9 mouse cellular contexts compared by ENCODE assay signal in genomic region chr6:50545412-50546043, GRCm38 (mm10). TPM values are rescaled to one million over a fixed set of nuclear protein-coding genes. Genes with fewer than 3 reads are reported as not detected.
DNase-seq lines count a peak whose midpoint lies in the region; ATAC-seq lines count a peak whose summit lies in the region.
"Had no signal": no experiment of that assay in that cellular context is flagged by ENCODE, and none has a peak within 500 bp of the region (broad histone marks: within the 10 kb centered on the region; RNA-seq: fewer than 3 reads in every experiment).

No protein-coding gene starts in this region.

- H3K36me3 ChIP-seq in kidney, embryonic 15.5 days = no peaks in the 10 kb centered on the region
- no peaks in the 10 kb centered on the region for H3K36me3 ChIP-seq in stomach, embryonic 16.5 days (ENCODE audit: control insufficient read depth, insufficient read depth, low read length)
- H3K36me3 ChIP-seq: limb, embryonic 15.5 days had no signal

- H3K27me3 ChIP-seq in kidney, embryonic 15.5 days = no peaks in the 10 kb centered on the region
- no peaks in the 10 kb centered on the region for H3K27me3 ChIP-seq in stomach, embryonic 16.5 days (ENCODE audit: control insufficient read depth, insufficient read depth, low read length)
- H3K27me3 ChIP-seq: limb, embryonic 15.5 days had no signal

- H3K4me3 ChIP-seq in kidney, embryonic 15.5 days (replicated peaks) = no peak overlapping the region
- no peak overlapping the region for H3K4me3 ChIP-seq in stomach, embryonic 16.5 days (replicated peaks; ENCODE audit: low read length)
- H3K4me3 ChIP-seq: limb, embryonic 15.5 days had no signal

- 23% methylated on average over 10 of the region's 10 CpGs for WGBS in kidney, embryonic 15.5 days
- 19% methylated on average over 10 of the region's 10 CpGs for WGBS in stomach, embryonic 16.5 days

- peak overlapping the region; percentile 30 for H3K4me2 ChIP-seq in kidney, embryonic 15.5 days
- peak overlapping the region; percentile 20; the same call in 1 of the 2 replicates for H3K4me2 ChIP-seq in stomach, embryonic 16.5 days (ENCODE audit: low read depth, low read length)
- H3K4me2 ChIP-seq: limb, embryonic 15.5 days had no signal

- peak; percentile 96 for ATAC-seq in granulocyte monocyte progenitor cell, adult 5-6 weeks (replicated peaks; ENCODE audit: poor library complexity, severe bottlenecking)
- no peak; the same call in 1 of the 2 replicates for ATAC-seq in kidney, embryonic 15.5 days (replicated peaks; ENCODE audit: low FRiP score)
- ATAC-seq in megakaryocyte progenitor cell, adult 5-6 weeks (replicated peaks; ENCODE audit: poor library complexity) = peak; percentile 99
- peak; percentile 56; the same call in 1 of the 2 replicates for ATAC-seq in stomach, embryonic 16.5 days (ENCODE audit: insufficient read depth, low FRiP score)

- peaks cover 3% of the 10 kb centered on the region; the same call in 1 of the 2 replicates for H3K4me1 ChIP-seq in kidney, embryonic 15.5 days
- peaks cover 3% of the 10 kb centered on the region; the same call in 1 of the 2 replicates for H3K4me1 ChIP-seq in stomach, embryonic 16.5 days (ENCODE audit: control insufficient read depth, insufficient read depth, low read length)

- H3K27ac ChIP-seq in kidney, embryonic 15.5 days = no peak overlapping the region
- no peak overlapping the region for H3K27ac ChIP-seq in stomach, embryonic 16.5 days (ENCODE audit: low read length)
- H3K27ac ChIP-seq: limb, embryonic 15.5 days had no signal

- no peaks in the 10 kb centered on the region for H3K9me3 ChIP-seq in kidney, embryonic 15.5 days (replicated peaks)
- H3K9me3 ChIP-seq in stomach, embryonic 16.5 days (replicated peaks; ENCODE audit: control insufficient read depth, low read length) = no peaks in the 10 kb centered on the region
- H3K9me3 ChIP-seq: limb, embryonic 15.5 days had no signal

- DNase-seq in embryo, embryonic 10 days (ENCODE audit: low spot score) = peak; percentile 81
- no peak for DNase-seq in embryo, embryonic 9.5 days (ENCODE audit: extremely low spot score)
- DNase-seq in 416B (ENCODE audit: low read depth) = peak; percentile 92
- peak; percentile 53 for DNase-seq in adrenal gland, postnatal 10 days

- no peak overlapping the region for H3K9ac ChIP-seq in kidney, embryonic 15.5 days
- no peak overlapping the region for H3K9ac ChIP-seq in stomach, embryonic 16.5 days (ENCODE audit: low read length)
- H3K9ac ChIP-seq: limb, embryonic 15.5 days had no signal

RNA-seq across cellular contexts. Expression of gene Cycs, which starts 20.8 kb away (rescaled TPM):
- 100 to 1,000 TPM; 116 to 124 TPM for total RNA-seq in adrenal gland, postnatal 10 days (2021)
- total RNA-seq in granulocyte monocyte progenitor cell, adult 5-6 weeks (2014; fragmentation: Nextera tagmentation) = 107 and 124 TPM in 2 replicates
- 136 and 163 TPM in 2 replicates for total RNA-seq in granulocyte monocyte progenitor cell, adult 5-6 weeks (2017)
- 79.5 and 88.2 TPM in 2 replicates for polyA plus RNA-seq in kidney, embryonic 15.5 days (2015; fragmentation: Nextera tagmentation; extraction: Ambion mirVana)
- 111 and 140 TPM in 2 replicates for total RNA-seq in megakaryocyte progenitor cell, adult 5-6 weeks (2015)
- 135 and 142 TPM in 2 replicates for total RNA-seq in megakaryocyte progenitor cell, adult 5-6 weeks (2017)
- polyA plus RNA-seq in stomach, embryonic 16.5 days (2015; fragmentation: Nextera tagmentation; extraction: Ambion mirVana) = 60.9 and 71.9 TPM in 2 replicates

RNA-seq across cellular contexts. Expression of gene 4921507P07Rik, which starts 50.9 kb away (rescaled TPM):
- total RNA-seq in adrenal gland, postnatal 10 days (2021) = under 1 TPM; 0.79 to 0.99 TPM
- total RNA-seq in granulocyte monocyte progenitor cell, adult 5-6 weeks (2014; fragmentation: Nextera tagmentation) = 1.6 and 4.6 TPM in 2 replicates
- total RNA-seq in granulocyte monocyte progenitor cell, adult 5-6 weeks (2017) = 1.1 and 2.1 TPM in 2 replicates
- polyA plus RNA-seq in kidney, embryonic 15.5 days (2015; fragmentation: Nextera tagmentation; extraction: Ambion mirVana) = 0.98 and 1.1 TPM in 2 replicates
- total RNA-seq in megakaryocyte progenitor cell, adult 5-6 weeks (2015) = 4.7 and 5.5 TPM in 2 replicates
- 0.87 and 1.4 TPM in 2 replicates for total RNA-seq in megakaryocyte progenitor cell, adult 5-6 weeks (2017)
- polyA plus RNA-seq in stomach, embryonic 16.5 days (2015; fragmentation: Nextera tagmentation; extraction: Ambion mirVana) = 0.76 and 0.92 TPM in 2 replicates
